Mouse (Mus musculus) T-cell, adult 2 months (primary cell): Measurements from ENCODE around the gene Stard7.

Source experiments
- DNase-seq: peaks from one replicate; pipeline ENCODE4 v3.0.0; 2022; ENCODE audit warnings: low spot score

Stard7 gene

GRCm38 (mm10) chr2:127322671-127323285 lies 52.8 kb downstream of the Stard7 start:
- no peak for DNase-seq

DNA sequence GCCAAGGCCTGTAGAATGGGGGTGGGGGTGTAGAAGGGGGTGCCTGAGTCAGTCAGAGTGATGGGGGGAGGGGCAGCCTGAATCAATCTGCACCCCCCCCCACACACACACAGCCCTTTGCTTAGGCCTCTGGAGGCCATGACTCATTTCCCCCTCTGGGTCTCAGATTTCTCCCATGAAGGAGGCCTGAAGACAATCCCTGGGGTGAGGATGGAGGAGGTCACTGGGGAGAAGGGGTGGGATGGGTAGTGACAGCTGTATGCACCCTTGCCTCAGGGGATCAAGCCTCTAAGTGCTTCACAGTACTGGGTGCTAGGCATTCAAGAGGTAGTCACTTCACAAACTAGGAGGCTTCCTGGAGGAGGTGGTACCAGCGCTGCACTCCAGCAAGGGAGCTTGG lies 53.6 kb downstream of the Stard7 start:
- DNase-seq: no peak

DNA sequence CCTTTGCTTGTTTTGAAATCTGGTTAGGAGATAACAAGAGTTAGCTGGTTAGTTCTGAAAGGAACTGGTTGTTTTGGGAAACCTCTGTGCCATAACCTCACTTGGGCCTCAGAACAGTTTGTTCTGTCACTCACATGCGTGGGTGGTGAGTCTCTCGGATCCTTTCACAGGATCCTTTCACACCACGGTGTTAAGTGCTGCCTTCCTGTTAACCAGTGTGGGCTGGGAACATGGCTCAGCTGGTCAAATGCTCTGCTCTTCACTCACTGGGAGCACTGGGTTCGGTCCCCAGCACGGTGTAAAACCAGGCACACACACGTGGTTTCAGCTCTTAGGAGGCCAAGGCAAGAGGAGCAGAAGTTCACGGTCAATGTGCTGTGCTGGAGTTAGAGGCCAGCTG lies 54.4 kb downstream of the Stard7 start:
- peak; percentile 45 for DNase-seq

- no peak for DNase-seq
Observed at GRCm38 (mm10) chr2:127328090-127328851, 58.3 kb downstream of the Stard7 start.

DNA sequence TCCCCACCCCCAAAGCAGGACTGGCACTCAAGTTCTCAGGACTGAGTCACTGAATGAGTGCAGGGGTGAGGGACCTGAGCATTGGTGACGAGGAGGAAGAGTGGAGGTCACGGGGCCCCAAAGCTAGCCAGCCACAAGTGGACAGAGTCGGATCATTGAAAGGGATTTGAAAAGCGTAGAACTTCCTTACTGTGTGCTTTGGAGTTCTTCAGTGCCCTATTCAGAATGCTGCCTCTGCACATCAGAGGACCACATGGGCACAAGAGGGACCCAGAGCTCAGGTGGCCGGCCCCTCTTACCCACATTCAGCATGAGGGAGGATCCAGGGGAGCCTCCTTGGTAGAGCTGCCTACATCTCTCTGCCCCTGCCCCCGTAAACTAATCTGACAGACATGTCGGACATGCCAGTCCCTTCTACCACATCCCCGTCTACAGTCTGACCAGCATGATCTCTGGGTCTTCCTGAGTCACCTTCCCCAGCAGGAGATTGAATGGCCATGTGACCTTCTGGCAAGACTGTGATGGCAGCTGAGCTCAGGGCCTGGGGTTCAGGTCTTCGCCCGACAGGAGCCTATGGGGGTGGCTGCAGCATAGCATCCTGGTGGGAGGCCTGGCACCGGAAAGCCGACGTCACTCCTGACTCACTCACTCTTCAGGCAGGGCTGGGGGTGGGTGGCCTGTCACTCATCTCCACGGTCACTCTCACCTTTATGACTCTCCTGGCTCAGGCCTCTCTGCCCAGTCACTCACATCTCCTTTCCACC lies 63.0 kb downstream of the Stard7 start:
- DNase-seq: peak; percentile 73

DNA sequence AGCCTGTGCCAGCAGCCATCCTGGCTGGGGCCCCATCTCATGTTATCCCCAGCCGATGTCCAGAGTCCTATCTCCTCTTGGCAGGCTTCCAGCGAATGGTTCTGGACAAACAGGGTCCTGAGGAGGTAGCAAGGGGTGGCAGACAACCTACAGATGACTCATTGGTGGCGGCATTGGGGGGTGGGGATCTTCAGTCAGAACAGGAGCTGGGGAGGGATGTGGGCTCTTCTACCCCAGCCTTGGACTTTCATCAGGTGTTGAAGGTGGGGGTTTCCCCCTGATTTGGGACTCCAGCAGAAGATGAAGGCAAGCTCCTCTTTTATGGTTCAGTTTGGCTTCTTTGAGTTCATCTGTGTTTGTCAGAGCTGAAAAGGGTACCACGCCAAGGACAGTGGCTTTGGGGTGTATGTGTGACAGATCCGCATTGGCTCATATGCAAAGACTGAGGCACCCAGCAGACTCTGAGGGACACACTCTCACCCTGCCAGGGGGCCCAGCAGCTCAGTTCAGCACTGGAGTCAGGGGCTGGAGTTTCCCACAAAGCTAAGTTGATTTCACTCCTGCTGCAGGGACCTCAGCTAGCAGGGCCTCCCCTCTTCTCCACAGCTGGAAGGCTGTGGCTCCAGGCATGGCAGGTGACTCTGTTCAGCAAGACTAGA lies 64.1 kb downstream of the Stard7 start:
- DNase-seq: peak; percentile 80

DNA sequence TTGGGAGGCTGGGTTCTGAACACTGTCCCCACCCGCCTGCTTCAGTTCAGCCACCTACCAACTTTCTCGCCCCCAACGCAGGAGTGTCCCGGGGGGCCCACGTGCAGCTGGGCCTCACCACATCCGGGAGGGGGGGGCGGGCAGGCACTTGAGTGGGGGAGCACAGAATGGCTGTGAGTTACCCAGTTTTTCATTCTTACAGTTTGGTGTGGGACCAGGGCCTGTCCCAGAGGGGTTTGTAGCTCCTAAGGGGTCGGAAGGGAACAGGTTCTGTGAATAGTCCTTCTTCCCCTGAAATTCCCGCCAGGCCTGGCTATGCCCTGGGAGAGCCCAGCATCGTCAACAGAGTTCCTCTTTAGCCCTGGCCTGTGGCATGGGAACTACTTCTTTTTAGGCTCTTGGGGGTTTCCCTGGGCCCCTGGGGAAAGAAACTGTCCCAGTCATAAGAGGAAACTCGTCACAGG lies 65.1 kb downstream of the Stard7 start:
- peak; percentile 77 for DNase-seq

- peak; percentile 96 for DNase-seq
Observed at GRCm38 (mm10) chr2:127335767-127336496, 65.9 kb downstream of the Stard7 start, which contains the start of gene Dusp2. TSS of gene Dusp2 (plus strand) at chr2:127336159.

GRCm38 (mm10) chr2:127336497-127336832 lies 66.4 kb downstream of the Stard7 start:
- DNase-seq: no peak

DNA sequence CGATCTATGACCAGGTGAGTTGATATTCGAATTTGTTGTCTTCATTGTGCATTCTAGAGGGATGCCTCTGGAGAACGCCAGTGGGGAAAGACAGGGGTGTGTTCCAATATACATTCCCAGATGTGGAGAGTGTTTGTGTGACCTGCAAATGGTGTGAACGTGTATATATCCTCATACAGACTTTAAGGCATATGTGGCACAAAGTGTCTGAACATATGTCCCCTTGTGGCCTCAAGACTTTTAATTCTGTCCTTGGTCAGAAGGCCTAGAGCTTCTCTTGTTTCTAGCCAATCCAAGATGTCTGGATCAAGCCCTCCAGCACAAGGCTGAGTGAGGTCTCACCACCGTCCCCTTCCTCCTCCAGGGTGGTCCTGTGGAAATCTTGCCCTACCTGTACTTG lies 66.9 kb downstream of the Stard7 start:
- no peak for DNase-seq

GRCm38 (mm10) chr2:127337531-127337930 lies 67.5 kb downstream of the Stard7 start:
- peak; percentile 42 for DNase-seq

GRCm38 (mm10) chr2:127338012-127338411 lies 68.0 kb downstream of the Stard7 start:
- DNase-seq: peak; percentile 62

DNA sequence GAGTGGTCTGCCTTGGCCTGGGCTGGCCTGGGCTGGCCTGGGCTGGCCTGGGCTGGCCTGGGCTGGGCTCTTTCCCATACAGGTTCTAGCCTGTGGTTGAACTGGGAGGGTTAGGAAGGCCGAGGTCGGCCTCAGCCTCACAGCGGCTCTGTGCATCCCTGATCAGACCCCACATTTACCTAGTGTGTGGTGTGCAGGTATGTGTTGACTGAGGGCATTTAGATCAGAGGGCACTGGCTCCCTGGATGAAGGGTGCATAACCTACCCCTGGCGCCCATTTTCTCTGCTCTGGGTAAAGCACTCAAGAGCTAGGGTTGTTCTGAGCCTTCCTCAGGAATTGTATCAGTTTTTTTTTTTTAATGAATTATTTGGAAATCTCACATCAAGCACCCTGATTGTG lies 68.4 kb downstream of the Stard7 start, which contains the start of gene Astl:
TSS of gene Astl (plus strand) at position 224 of the 400 bp plus-strand sequence.
- DNase-seq: peak; percentile 32

GRCm38 (mm10) chr2:127338833-127339232 lies 68.8 kb downstream of the Stard7 start:
- peak; percentile 79 for DNase-seq

DNA sequence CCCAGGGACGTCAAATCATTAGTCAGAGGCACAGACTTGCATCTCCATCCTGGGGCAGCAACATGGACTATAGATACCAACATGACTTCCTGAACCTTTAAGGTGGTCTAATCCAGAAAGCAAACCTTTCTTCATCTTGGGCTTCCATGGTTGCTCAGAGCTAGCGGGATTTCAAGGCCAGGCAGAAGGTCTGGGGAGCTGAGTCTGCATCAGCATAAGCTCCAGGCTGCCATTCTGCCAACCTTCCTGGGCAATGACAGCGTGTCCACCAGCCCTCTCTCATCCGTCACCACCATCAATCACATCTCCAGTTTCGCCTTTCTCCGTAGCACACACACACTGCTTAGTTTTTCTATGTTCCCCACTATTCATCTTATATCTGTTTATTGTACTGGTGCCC lies 69.2 kb downstream of the Stard7 start:
- no peak for DNase-seq

- peak; percentile 70 for DNase-seq
Observed at GRCm38 (mm10) chr2:127341159-127341558, 71.1 kb downstream of the Stard7 start.

DNA sequence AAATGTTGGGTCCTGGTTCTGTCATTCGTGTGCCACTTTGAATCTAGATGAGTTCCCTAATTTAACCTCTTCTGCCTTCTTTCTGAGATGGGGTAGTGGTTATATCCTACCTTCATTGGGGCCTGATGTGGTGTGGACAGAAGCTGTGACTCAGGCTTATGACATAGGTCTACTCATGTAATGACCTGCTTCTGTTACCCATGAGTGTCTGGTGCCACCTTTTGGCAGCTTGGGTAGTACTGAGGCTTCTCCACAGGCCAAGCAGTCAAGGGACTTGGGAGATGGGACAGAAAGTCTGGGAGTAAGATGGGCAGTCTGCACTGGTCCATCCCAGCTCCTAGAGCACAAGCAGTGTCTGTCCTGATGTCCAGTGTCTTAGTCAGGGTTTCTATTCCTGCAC lies 76.3 kb downstream of the Stard7 start:
- no peak for DNase-seq

GRCm38 (mm10) chr2:127347147-127347985 lies 77.3 kb downstream of the Stard7 start:
- DNase-seq: no peak
